Mouse (Mus musculus): ENCODE results near the gene Cryga.

The Cryga gene

GRCm38 (mm10) chr1:65112807-65113196 lies 9.6 kb upstream of the Cryga start:
- no peak for DNase-seq (ENCODE audit: low read depth, low spot score)
- Histone ChIP-seq H3K27me3 (ENCODE audit: control insufficient read depth, insufficient read depth, low read length, poor library complexity, severe bottlenecking) (no peaks in the 10 kb centered on the region), H3K36me3 (ENCODE audit: control insufficient read depth, insufficient read depth, low read length, poor library complexity, severe bottlenecking) (no peaks in the 10 kb centered on the region)

- DNase-seq (ENCODE audit: low read depth, low spot score), result peak; percentile 69
- Histone ChIP-seq H3K36me3 (ENCODE audit: control insufficient read depth, insufficient read depth, low read length, poor library complexity, severe bottlenecking) (no peaks in the 10 kb centered on the region), H3K27me3 (ENCODE audit: control insufficient read depth, insufficient read depth, low read length, poor library complexity, severe bottlenecking) (no peaks in the 10 kb centered on the region)
These were observed 9.0 kb upstream of the Cryga start for GRCm38 (mm10) chr1:65112031-65112806.

GRCm38 (mm10) chr1:65109756-65110435 lies 6.7 kb upstream of the Cryga start:
- no peak for DNase-seq (ENCODE audit: low read depth, low spot score)
- Histone ChIP-seq H3K27me3 (ENCODE audit: control insufficient read depth, insufficient read depth, low read length, poor library complexity, severe bottlenecking) (no peaks in the 10 kb centered on the region), H3K36me3 (ENCODE audit: control insufficient read depth, insufficient read depth, low read length, poor library complexity, severe bottlenecking) (no peaks in the 10 kb centered on the region)

GRCm38 (mm10) chr1:65109196-65109595 lies 6.0 kb upstream of the Cryga start:
- H3K27me3 ChIP-seq (ENCODE audit: control insufficient read depth, insufficient read depth, low read length, poor library complexity, severe bottlenecking), result no peaks in the 10 kb centered on the region
- no peak for DNase-seq (ENCODE audit: low read depth, low spot score)
- H3K36me3 ChIP-seq (ENCODE audit: control insufficient read depth, insufficient read depth, low read length, poor library complexity, severe bottlenecking), result no peaks in the 10 kb centered on the region

- DNase-seq (ENCODE audit: low read depth, low spot score), result no peak
- no peaks in the 10 kb centered on the region for H3K27me3 ChIP-seq (ENCODE audit: control insufficient read depth, insufficient read depth, low read length, poor library complexity, severe bottlenecking)
- no peaks in the 10 kb centered on the region for H3K36me3 ChIP-seq (ENCODE audit: control insufficient read depth, insufficient read depth, low read length, poor library complexity, severe bottlenecking)
These were observed 4.6 kb upstream of the Cryga start for GRCm38 (mm10) chr1:65107654-65108279.

- Histone ChIP-seq H3K27me3 (ENCODE audit: control insufficient read depth, insufficient read depth, low read length, poor library complexity, severe bottlenecking) (no peaks in the 10 kb centered on the region), H3K36me3 (ENCODE audit: control insufficient read depth, insufficient read depth, low read length, poor library complexity, severe bottlenecking) (no peaks in the 10 kb centered on the region)
- no peak for DNase-seq (ENCODE audit: low read depth, low spot score)
These were observed 6.2 kb downstream of the Cryga start for GRCm38 (mm10) chr1:65096953-65097352.

- no peaks in the 10 kb centered on the region for H3K27me3 ChIP-seq (ENCODE audit: control insufficient read depth, insufficient read depth, low read length, poor library complexity, severe bottlenecking)
- H3K36me3 ChIP-seq (ENCODE audit: control insufficient read depth, insufficient read depth, low read length, poor library complexity, severe bottlenecking), result no peaks in the 10 kb centered on the region
- no peak for DNase-seq (ENCODE audit: low read depth, low spot score)
These were observed 11.6 kb downstream of the Cryga start for GRCm38 (mm10) chr1:65091566-65091965.

GRCm38 (mm10) chr1:65090370-65090769 lies 12.8 kb downstream of the Cryga start:
- Histone ChIP-seq H3K27me3 (ENCODE audit: control insufficient read depth, insufficient read depth, low read length, poor library complexity, severe bottlenecking) (no peaks in the 10 kb centered on the region), H3K36me3 (ENCODE audit: control insufficient read depth, insufficient read depth, low read length, poor library complexity, severe bottlenecking) (no peaks in the 10 kb centered on the region)
- DNase-seq (ENCODE audit: low read depth, low spot score), result no peak

GRCm38 (mm10) chr1:65088567-65089356 lies 14.4 kb downstream of the Cryga start:
- H3K36me3 ChIP-seq (ENCODE audit: control insufficient read depth, insufficient read depth, low read length, poor library complexity, severe bottlenecking), result no peaks in the 10 kb centered on the region
- DNase-seq (ENCODE audit: low read depth, low spot score), result no peak
- H3K27me3 ChIP-seq (ENCODE audit: control insufficient read depth, insufficient read depth, low read length, poor library complexity, severe bottlenecking), result no peaks in the 10 kb centered on the region

- DNase-seq (ENCODE audit: low read depth, low spot score), result no peak
- no peaks in the 10 kb centered on the region for H3K36me3 ChIP-seq (ENCODE audit: control insufficient read depth, insufficient read depth, low read length, poor library complexity, severe bottlenecking)
- H3K27me3 ChIP-seq (ENCODE audit: control insufficient read depth, insufficient read depth, low read length, poor library complexity, severe bottlenecking), result no peaks in the 10 kb centered on the region
These were observed 21.0 kb downstream of the Cryga start, which contains the start of gene Crygb for GRCm38 (mm10) chr1:65082188-65082587. TSS of gene Crygb (minus strand) at chr1:65082288.

GRCm38 (mm10) chr1:65075607-65076006 lies 27.6 kb downstream of the Cryga start:
- DNase-seq (ENCODE audit: low read depth, low spot score), result no peak
- Histone ChIP-seq H3K27me3 (ENCODE audit: control insufficient read depth, insufficient read depth, low read length, poor library complexity, severe bottlenecking) (no peaks in the 10 kb centered on the region), H3K36me3 (ENCODE audit: control insufficient read depth, insufficient read depth, low read length, poor library complexity, severe bottlenecking) (no peaks in the 10 kb centered on the region)

GRCm38 (mm10) chr1:65073589-65073988 lies 29.6 kb downstream of the Cryga start, which contains the start of gene Crygc:
TSS of gene Crygc (minus strand) at chr1:65073689.
- no peak for DNase-seq (ENCODE audit: low read depth, low spot score)
- Histone ChIP-seq H3K27me3 (ENCODE audit: control insufficient read depth, insufficient read depth, low read length, poor library complexity, severe bottlenecking) (no peaks in the 10 kb centered on the region), H3K36me3 (ENCODE audit: control insufficient read depth, insufficient read depth, low read length, poor library complexity, severe bottlenecking) (no peaks in the 10 kb centered on the region)

GRCm38 (mm10) chr1:65067842-65068241 lies 35.3 kb downstream of the Cryga start:
- no peak for DNase-seq (ENCODE audit: low read depth, low spot score)
- Histone ChIP-seq H3K36me3 (ENCODE audit: control insufficient read depth, insufficient read depth, low read length, poor library complexity, severe bottlenecking) (no peaks in the 10 kb centered on the region), H3K27me3 (ENCODE audit: control insufficient read depth, insufficient read depth, low read length, poor library complexity, severe bottlenecking) (no peaks in the 10 kb centered on the region)

GRCm38 (mm10) chr1:65064201-65064600 lies 39.0 kb downstream of the Cryga start:
- Histone ChIP-seq H3K27me3 (ENCODE audit: control insufficient read depth, insufficient read depth, low read length, poor library complexity, severe bottlenecking) (no peaks in the 10 kb centered on the region), H3K36me3 (ENCODE audit: control insufficient read depth, insufficient read depth, low read length, poor library complexity, severe bottlenecking) (no peaks in the 10 kb centered on the region)
- DNase-seq (ENCODE audit: low read depth, low spot score), result no peak

All from splenic B cell, adult 2 months (primary cell).